Mouse (Mus musculus) heart, postnatal 10 days (tissue): Measurements from ENCODE around the gene Chrm4. TPM values are rescaled to one million over a fixed set of nuclear protein-coding genes. Genes with fewer than 3 reads are reported as not detected.

ENCODE experiments used
- DNase-seq, 2 experiments: peaks; one replicate each; pipeline ENCODE4 v3.0.0; 2021
- intact Hi-C: fragments of 180-260 bp; cut with DNase I; formaldehyde crosslinking; loops from one replicate; pipeline ENCODE4 v1.15.1; 2025
- total RNA-seq, 2 experiments: library from RNA; stranded (reverse); gene quantifications; 2 replicates each; pipeline ENCODE4 v1.2.3; 2021

The Chrm4 gene
- total RNA-seq, 2 experiments from 2014 or later: 0.17 TPM; not detected in 1

- intact Hi-C loops: loop anchor here (2.0 kb wide), 1 partner anchor 15 kb away; the partner anchor contains the start of gene Gm9821
- no peak for DNase-seq
Observed at GRCm38 (mm10) chr2:91959544-91960410, 32.7 kb downstream of the Chrm4 start.

DNA sequence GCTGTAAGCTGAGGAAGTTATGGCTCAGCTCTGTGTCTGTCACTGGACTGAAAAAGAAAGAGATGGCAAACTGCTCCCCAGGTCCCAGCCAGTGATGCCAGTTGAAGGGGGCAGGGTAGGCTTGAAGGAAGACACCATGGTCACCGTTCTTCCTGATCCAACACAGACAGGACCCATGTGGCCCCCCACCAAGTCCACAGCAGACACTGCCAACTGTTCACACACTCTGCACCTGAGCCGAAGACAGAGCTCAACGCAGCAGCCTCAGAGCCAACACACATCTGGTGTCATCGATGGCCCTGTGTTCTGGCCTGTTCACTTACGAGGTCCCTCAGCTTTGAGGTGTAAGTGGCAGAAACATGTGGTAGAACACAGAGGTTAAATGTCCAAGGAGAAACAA is 33.4 kb downstream of the Chrm4 start:
- no peak for DNase-seq
- intact Hi-C loops: no loop called here

DNA sequence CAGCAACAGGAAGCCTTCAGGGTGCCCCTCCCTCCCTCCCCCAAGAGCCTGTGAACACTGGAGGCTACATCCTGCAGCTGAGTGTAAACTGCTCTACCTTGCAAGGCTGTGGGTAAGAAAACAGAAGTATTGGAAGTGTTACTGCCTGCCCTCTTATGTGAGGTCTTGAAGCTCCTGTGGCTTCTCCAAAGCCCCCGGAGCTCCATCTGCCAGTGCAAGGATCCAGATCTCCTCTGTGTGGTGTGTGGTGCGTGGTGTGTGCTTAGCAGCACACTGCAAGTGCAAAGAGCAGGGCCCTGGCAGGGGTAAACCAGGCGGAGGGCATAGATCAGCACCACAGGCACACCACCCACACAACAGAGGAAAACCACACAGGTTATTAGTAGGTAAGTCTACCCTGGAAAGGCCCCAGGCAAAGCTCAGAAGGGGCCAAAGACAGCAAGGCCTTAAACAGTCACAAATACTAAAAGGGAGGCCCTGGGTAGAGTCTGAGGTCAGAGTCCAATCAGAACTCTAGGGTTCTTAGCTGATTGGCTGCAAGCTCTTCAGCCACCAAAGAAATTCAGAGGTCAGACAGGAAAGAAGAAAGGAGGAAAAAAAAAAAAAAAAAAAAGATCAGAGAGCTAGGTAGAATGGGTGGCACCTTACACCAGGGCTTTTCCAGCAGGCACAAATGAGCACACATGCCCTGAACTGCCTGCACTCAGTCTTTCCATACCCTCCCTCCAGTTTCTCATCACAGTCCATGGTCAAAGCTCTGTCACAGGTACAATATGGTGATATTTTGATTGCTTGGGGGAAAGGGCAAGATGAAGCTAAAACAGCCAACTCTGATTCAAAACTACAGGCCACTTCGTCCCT is 35.1 kb downstream of the Chrm4 start:
- intact Hi-C loops: no loop called here
- no peak for DNase-seq

DNA sequence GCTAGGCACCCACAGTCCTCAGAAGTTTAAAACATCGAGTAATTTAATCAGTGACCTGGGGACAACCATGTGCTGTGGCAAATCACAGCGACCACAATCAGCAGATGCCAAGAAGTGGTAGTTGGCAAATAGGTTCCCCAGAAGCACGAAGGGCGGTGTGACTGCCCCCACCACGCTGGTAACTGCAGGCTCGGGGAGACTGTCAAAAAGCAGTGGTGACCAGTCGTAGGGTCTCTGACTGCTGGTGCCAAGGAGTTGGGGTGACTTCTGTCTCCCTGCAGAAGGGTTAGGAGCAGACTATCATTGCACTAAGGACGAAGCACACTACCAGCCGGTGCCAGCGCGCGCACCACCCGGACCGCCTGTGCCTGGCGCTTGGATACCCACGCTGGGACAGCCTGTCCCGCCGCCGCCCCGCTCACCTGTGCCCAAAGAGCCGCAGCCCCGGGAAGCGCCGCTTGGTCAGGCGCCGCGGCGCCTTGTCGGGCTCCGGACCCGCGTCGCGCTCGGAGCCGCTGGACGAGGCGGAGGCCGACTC is 35.9 kb downstream of the Chrm4 start:
- intact Hi-C loops: loop anchor here (1.0 kb wide), 1 partner anchor 9 kb away; no protein-coding TSS in a partner anchor
- DNase-seq: peak in 1 of 2 experiments; percentile 56

DNA sequence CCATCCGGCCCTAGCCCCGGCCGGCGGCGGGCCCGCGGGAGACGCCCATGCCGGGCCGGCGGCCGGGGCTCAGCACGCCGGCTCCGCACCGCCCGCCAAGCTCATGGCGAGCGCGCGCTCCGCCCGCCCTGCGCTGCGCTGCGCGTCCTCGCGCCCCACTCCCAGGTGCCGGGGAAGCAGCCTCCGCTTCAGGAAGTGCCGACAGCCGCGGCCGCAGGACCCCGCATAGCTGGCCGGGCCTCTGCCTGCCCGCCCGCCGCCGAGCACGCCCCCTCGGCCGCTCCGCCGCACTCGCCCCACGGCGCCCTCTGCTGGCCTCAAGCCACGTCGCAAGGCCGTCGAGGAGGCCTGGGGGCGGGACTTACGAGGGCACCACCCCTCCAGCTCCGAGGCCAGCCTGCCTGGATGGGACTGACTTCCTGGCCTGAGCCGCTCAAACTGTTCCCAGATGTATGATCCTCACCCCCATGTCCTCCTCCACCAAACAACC is 36.4 kb downstream of the Chrm4 start:
- intact Hi-C loops: loop anchor here (1.0 kb wide), 1 partner anchor 9 kb away; no protein-coding TSS in a partner anchor
- peak; percentile 98 to 99 for DNase-seq

DNA sequence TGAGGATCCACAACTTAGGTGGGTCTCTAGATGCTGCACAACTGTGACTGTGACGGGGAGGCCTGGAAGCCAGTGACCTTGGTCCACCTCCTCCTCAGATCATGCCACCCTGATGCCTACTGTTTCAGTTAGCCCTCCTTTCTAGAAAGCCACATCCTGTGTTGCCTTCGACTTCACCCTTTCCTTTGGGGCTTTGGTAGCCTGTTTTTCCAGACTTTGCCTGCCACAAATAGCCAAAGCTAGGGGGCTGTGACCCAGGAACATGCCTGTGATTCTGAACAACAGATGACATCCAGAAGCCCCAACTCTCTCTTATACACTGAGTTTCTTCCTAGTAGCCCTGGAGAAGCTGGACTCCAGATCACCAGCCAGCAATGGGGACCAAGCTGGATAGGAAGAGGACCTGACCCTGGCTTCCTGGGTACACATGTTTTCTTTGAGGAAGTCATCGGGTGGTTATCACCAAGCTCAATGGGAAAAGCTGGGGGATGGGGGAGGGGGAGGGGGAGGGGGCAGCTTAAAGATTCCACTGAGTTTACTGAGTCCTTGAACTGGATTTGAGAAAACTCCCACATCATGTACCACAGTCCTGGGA is 37.7 kb downstream of the Chrm4 start:
- no peak for DNase-seq
- intact Hi-C loops: loop anchor here (2.0 kb wide), 1 partner anchor 20 kb away; no protein-coding TSS in a partner anchor

DNA sequence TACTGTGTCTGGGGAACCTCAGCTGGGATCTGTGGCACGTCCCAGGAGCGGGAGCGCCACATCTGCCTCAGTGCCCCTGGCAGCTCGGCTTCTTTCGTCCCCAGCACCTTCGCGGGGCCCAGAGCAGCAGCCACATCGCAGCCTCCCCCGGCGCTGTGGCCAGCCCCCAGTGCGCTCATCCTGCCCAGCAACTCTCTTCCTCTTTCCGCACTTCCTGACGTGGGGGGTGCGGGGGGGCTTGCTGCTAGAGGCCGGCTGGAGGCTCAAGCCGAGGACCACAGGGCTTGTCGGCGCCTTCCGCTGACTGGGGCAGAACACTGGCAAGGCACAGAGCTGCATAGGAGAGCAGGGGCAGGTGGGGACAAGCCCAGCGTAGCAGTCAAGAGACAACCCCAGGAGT is 38.4 kb downstream of the Chrm4 start:
- intact Hi-C loops: loop anchor here (2.0 kb wide), 1 partner anchor 19 kb away; no protein-coding TSS in a partner anchor

DNA sequence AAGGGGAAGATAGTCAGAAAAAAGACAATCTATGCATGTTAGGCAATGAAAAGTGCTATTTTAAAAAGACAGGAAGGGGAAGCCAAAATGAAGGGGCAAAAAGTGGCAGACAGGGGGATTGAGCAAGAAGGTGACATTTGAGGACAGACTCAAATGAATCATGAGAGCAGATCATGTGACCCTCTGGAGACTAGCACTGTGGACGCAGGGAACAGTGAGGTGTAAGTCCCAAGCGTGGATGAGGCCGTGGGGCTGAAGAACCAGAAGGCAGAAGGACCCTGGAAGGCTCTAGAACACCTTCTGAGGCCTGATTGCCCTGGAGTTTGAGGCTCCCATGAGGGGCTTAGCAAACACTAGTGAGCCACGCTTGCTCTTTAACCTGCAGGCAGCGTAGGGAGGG is 39.3 kb downstream of the Chrm4 start:
- intact Hi-C loops: no loop called here
- DNase-seq: no peak

More for the DNA sequence above, 38.4 kb downstream of the Chrm4 start:
- DNase-seq: peak; percentile 76 to 82

DNA sequence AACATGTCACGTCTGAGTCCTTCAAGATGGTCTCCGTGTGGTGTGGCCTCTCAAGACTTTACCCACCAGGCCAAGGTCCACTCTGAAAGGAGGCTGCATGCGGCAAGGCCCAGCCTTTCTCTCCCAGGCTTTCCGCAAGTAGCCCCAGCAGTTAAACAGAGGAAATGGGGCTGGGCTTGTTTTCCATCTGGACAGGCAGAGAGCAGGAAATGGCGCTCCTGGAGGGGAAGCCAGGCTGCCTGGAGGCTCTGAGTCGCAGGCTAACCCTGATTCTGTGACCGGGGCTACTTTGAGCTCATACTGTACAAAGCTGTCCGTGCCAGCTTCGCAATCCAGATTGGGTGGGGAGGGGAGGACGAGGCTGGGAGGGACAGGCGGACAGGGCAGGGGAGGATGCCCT is 40.9 kb downstream of the Chrm4 start:
- intact Hi-C loops: no loop called here
- peak; percentile 62 to 66 for DNase-seq

- DNase-seq: peak; percentile 72 to 77
- intact Hi-C loops: no loop called here
Observed at GRCm38 (mm10) chr2:91971231-91972097, 44.4 kb downstream of the Chrm4 start.

DNA sequence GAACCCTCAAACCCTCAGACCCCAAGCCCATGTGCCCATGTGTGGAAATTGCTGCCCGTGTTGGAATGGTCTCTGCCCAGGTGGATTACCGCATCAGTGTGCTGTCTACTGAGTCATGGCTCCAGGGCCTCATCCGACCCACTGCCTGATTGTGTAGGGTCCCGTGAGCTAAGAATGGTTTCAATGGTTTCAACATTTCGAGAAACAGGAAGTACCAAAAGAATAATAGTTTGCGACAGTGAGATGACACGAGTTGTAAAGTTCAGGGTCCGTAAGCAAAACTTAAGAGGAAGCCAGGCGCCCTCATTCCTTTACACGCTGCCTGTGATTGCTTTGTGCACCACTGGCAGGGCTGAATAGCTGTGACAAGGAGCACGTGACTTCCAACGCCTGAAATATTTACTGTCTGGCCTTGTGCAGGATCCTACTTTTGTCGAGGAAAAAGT is 45.1 kb downstream of the Chrm4 start:
- peak in 1 of 2 experiments; percentile 36 for DNase-seq
- intact Hi-C loops: no loop called here

GRCm38 (mm10) chr2:91973416-91974135 is 46.5 kb downstream of the Chrm4 start:
- intact Hi-C loops: no loop called here
- no peak for DNase-seq

DNA sequence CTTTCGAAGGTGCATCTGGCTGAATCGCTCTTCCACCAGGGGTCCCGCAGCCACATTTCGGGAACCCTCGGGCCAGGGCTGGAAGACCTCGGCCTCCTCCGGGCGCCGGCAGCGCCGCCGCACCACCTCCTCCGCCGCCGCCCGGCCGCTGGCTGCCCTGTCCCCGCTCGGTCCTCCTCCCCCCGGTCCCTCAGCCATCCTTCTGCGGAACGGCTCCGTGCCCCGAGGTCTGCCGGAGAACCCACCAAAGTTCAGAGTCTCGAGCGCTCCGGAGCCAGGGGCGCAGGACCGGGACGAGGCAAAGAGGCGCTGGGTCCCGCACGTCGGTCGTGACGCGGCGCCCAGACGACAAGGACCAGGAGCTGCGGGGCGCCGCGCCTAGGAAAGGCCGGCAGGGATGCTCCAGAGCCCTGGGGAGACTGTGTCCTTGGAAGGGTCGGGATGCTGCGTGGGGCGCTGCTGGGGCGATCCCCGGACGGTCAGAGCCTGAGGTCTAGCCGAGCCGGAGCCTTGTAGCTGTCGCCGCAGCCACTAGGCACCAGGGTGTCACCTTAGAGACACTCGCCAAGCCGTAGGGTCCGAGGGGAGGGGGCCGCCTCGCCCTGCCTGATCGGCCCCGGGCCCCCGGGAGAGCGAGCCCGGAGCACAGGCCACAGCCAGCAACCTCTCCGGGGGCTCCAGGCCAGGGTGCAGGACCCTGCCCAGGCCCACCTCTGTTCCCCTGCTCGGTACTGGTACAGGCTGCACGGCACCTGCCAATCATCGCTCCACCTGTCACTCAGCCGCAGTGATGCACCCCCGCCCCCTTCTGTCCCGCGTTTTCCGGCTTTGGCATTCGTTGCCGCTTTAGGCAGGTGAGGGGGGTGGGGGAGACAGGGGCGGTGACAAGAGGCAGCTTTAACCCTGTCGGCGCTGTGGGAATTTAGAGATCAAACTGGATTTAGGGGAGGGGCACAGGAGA is 48.8 kb downstream of the Chrm4 start, which contains the start of gene Dgkz:
Gene Dgkz, minus strand, starts transcription at position 284 of the 961 bp plus-strand sequence.
- intact Hi-C loops: no loop called here
- no peak for DNase-seq

DNA sequence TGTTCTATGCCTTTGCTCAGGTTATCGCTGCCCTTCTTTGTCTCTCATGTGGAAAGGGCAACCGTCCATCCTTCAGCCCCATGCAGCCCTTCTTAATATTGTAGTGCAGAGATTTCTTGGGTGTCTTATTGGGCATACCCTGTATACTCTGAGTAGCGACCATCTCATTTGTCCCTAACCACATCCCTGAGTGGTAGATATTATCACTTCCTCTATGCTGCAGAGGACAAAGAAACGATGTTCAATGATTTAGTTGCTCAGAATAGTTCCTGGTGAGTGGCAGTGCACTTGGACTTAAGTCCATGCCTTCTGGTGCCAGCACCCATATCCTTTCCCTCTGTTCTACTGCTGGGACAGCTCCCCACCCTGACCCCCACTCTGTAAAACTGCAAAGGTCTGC is 50.9 kb downstream of the Chrm4 start:
- intact Hi-C loops: no loop called here
- no peak for DNase-seq
